Mouse (Mus musculus): ENCODE data around the gene Prkce. TPM values are rescaled to one million over a fixed set of nuclear protein-coding genes. Genes with fewer than 3 reads are reported as not detected.

Gene Prkce
- polyA plus RNA-seq, 1 experiment from 2014 or later = 2.0 TPM

- Histone ChIP-seq H3K27ac (ENCODE audit: low read depth) (0 out of 2 replicates have a peak overlapping the region, but pooled peaks have one; percentile 5), H3K4me1 (ENCODE audit: insufficient read depth) (peaks cover 23% of the 10 kb centered on the region), H3K9me3 (ENCODE audit: low read length) (no peaks in the 10 kb centered on the region), H3K9ac (replicated peaks) (no peak overlapping the region), H3K4me2 (ENCODE audit: low read depth, low read length) (no peak overlapping the region), H3K4me3 (ENCODE audit: low read depth, low read length) (no peak overlapping the region), H3K36me3 (replicated peaks; ENCODE audit: insufficient read depth, low read length) (no peaks in the 10 kb centered on the region), H3K27me3 (ENCODE audit: insufficient read depth, low read length) (no peaks in the 10 kb centered on the region)
- DNase-seq (no peak), ATAC-seq (0 out of 2 replicates have a peak, but pooled peaks have one; percentile 5)
- no peak for TF ChIP-seq CTCF (IDR thresholded peaks at IDR 0.05; ENCODE audit: low read depth)
- TF ChIP-seq EP300 (IDR thresholded peaks at IDR 0.05; ENCODE audit: low read depth) = no peak
- 68% methylated on average over 10 of the region's 10 CpGs for WGBS (ENCODE audit: insufficient replicate concordance)
Observed at GRCm38 (mm10) chr17:86535096-86535495, 367.5 kb downstream of the Prkce start.

- ATAC-seq (peak; percentile 73), DNase-seq (peak; percentile 72)
- Histone ChIP-seq H3K36me3 (replicated peaks; ENCODE audit: insufficient read depth, low read length) (no peaks in the 10 kb centered on the region), H3K27me3 (ENCODE audit: insufficient read depth, low read length) (no peaks in the 10 kb centered on the region), H3K4me3 (ENCODE audit: low read depth, low read length) (peak overlapping the region; percentile 27), H3K27ac (ENCODE audit: low read depth) (peak overlapping the region; percentile 55), H3K9ac (replicated peaks) (peak overlapping the region; percentile 22; the same call in 1 of the 2 replicates), H3K4me1 (ENCODE audit: insufficient read depth) (peaks cover 14% of the 10 kb centered on the region), H3K4me2 (ENCODE audit: low read depth, low read length) (peak overlapping the region; percentile 67), H3K9me3 (ENCODE audit: low read length) (no peaks in the 10 kb centered on the region)
- TF ChIP-seq CTCF (IDR thresholded peaks at IDR 0.05; ENCODE audit: low read depth) (peak; percentile 96), EP300 (IDR thresholded peaks at IDR 0.05; ENCODE audit: low read depth) (0 out of 2 replicates have a peak, but pooled peaks have one; percentile 29)
- WGBS (ENCODE audit: insufficient replicate concordance) = 18% methylated on average over 22 of the region's 22 CpGs
Observed at GRCm38 (mm10) chr17:86535827-86536656, 368.5 kb downstream of the Prkce start.

GRCm38 (mm10) chr17:86539881-86540430 lies 372.4 kb downstream of the Prkce start:
- Histone ChIP-seq H3K36me3 (replicated peaks; ENCODE audit: insufficient read depth, low read length) (no peaks in the 10 kb centered on the region), H3K4me1 (ENCODE audit: insufficient read depth) (no peaks in the 10 kb centered on the region; the same call in none of the 2 replicates), H3K27me3 (ENCODE audit: insufficient read depth, low read length) (no peaks in the 10 kb centered on the region), H3K4me2 (ENCODE audit: low read depth, low read length) (no peak overlapping the region), H3K9me3 (ENCODE audit: low read length) (no peaks in the 10 kb centered on the region), H3K9ac (replicated peaks) (no peak overlapping the region), H3K4me3 (ENCODE audit: low read depth, low read length) (no peak overlapping the region), H3K27ac (ENCODE audit: low read depth) (no peak overlapping the region)
- TF ChIP-seq CTCF (IDR thresholded peaks at IDR 0.05; ENCODE audit: low read depth) (no peak), EP300 (IDR thresholded peaks at IDR 0.05; ENCODE audit: low read depth) (no peak)
- DNase-seq (no peak), ATAC-seq (no peak)
- WGBS (ENCODE audit: insufficient replicate concordance) = 67% methylated on average over 18 of the region's 18 CpGs

GRCm38 (mm10) chr17:86546529-86546928 lies 378.9 kb downstream of the Prkce start:
- Histone ChIP-seq H3K9me3 (ENCODE audit: low read length) (no peaks in the 10 kb centered on the region), H3K27ac (ENCODE audit: low read depth) (no peak overlapping the region), H3K4me2 (ENCODE audit: low read depth, low read length) (no peak overlapping the region), H3K4me3 (ENCODE audit: low read depth, low read length) (no peak overlapping the region), H3K27me3 (ENCODE audit: insufficient read depth, low read length) (no peaks in the 10 kb centered on the region), H3K36me3 (replicated peaks; ENCODE audit: insufficient read depth, low read length) (no peaks in the 10 kb centered on the region), H3K4me1 (ENCODE audit: insufficient read depth) (no peaks in the 10 kb centered on the region), H3K9ac (replicated peaks) (no peak overlapping the region)
- TF ChIP-seq EP300 (IDR thresholded peaks at IDR 0.05; ENCODE audit: low read depth) (no peak), CTCF (IDR thresholded peaks at IDR 0.05; ENCODE audit: low read depth) (no peak)
- ATAC-seq = no peak
- no peak for DNase-seq
- WGBS (ENCODE audit: insufficient replicate concordance) = 79% methylated on average over 7 of the region's 7 CpGs

- WGBS (ENCODE audit: insufficient replicate concordance) = 79% methylated on average over 10 of the region's 10 CpGs
- no peak overlapping the region for H3K9ac ChIP-seq (replicated peaks)
- H3K36me3 ChIP-seq (replicated peaks; ENCODE audit: insufficient read depth, low read length) = no peaks in the 10 kb centered on the region
- no peaks in the 10 kb centered on the region for H3K4me1 ChIP-seq (ENCODE audit: insufficient read depth)
- no peak overlapping the region for H3K27ac ChIP-seq (ENCODE audit: low read depth)
- DNase-seq = no peak
- no peak overlapping the region for H3K4me3 ChIP-seq (ENCODE audit: low read depth, low read length)
- H3K9me3 ChIP-seq (ENCODE audit: low read length) = no peaks in the 10 kb centered on the region
- TF ChIP-seq CTCF (IDR thresholded peaks at IDR 0.05; ENCODE audit: low read depth) (no peak), EP300 (IDR thresholded peaks at IDR 0.05; ENCODE audit: low read depth) (no peak)
- ATAC-seq = no peak
- no peak overlapping the region for H3K4me2 ChIP-seq (ENCODE audit: low read depth, low read length)
- H3K27me3 ChIP-seq (ENCODE audit: insufficient read depth, low read length) = no peaks in the 10 kb centered on the region
Observed at GRCm38 (mm10) chr17:86549128-86549527, 381.5 kb downstream of the Prkce start.

- no peak for ATAC-seq
- DNase-seq = no peak
- Histone ChIP-seq H3K4me1 (ENCODE audit: insufficient read depth) (no peaks in the 10 kb centered on the region), H3K9ac (replicated peaks) (no peak overlapping the region), H3K36me3 (replicated peaks; ENCODE audit: insufficient read depth, low read length) (no peaks in the 10 kb centered on the region), H3K4me3 (ENCODE audit: low read depth, low read length) (no peak overlapping the region), H3K27me3 (ENCODE audit: insufficient read depth, low read length) (no peaks in the 10 kb centered on the region), H3K4me2 (ENCODE audit: low read depth, low read length) (no peak overlapping the region), H3K27ac (ENCODE audit: low read depth) (no peak overlapping the region), H3K9me3 (ENCODE audit: low read length) (no peaks in the 10 kb centered on the region)
- no peak for TF ChIP-seq EP300 (IDR thresholded peaks at IDR 0.05; ENCODE audit: low read depth)
- TF ChIP-seq CTCF (IDR thresholded peaks at IDR 0.05; ENCODE audit: low read depth) = no peak
- WGBS (ENCODE audit: insufficient replicate concordance) = 77% methylated on average over 10 of the region's 10 CpGs
Observed at GRCm38 (mm10) chr17:86551561-86551960, 384.0 kb downstream of the Prkce start.
